Mouse (Mus musculus) stomach, postnatal 0 days (tissue): ENCODE results near the gene Pdzph1.

Experiments
- CTCF ChIP-seq: IDR thresholded peaks from 2 replicates; pipeline ENCODE4 v1.5.1; 2016; ENCODE audit warnings: antibody characterized with exemption, low read depth, mild to moderate bottlenecking, moderate library complexity
- EP300 ChIP-seq: optimal IDR thresholded peaks from 2 replicates; pipeline ENCODE3; 2016; ENCODE audit warnings: antibody characterized with exemption

DNA sequence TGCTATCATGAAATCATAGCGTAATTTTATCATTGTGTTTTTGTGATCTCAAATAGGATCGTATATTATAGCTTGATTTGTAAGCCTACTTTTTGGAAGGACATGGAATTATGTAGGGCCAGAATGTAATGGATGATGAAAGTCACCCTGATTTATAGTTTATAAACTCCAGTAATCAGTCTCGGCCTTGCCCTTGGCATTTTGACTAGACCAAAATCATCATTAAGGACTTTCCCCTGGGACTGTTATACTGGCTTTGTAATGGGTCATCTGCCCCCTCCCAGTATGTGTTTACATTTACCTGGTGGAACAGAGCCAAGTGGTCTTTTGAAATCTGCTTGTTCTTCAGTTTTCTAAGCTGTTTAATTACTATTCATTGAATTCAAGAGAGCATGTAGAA is 35.2 kb upstream of the Pdzph1 start:
- no peak for TF ChIP-seq EP300
- TF ChIP-seq CTCF = no peak
